Mouse (Mus musculus) midbrain, embryonic 14.5 days (tissue): ENCODE measurements at regions not wholly inside any gene's neighbourhood (a gene's known extent, or its start where the extent isn't known, plus 50 kb on each side); places are given as distances from the start of the nearest gene placed in this dataset.

Experiments used
- ATAC-seq: fragments of 200-750 bp; cut with Nextera tagmentation; 2 replicates; pipeline ENCODE4 v1.8.0; 2017; ENCODE audit warnings: moderate number of reproducible peaks, moderate library complexity; ENCODE audit not compliant: low FRiP score, low TSS enrichment
- DNase-seq: peaks from one replicate; pipeline ENCODE4 v3.0.0-alpha.2; 2015
- H3K27ac ChIP-seq: fragments of 300-500 bp; sonication (generic); replicated peaks from 2 replicates; pipeline ENCODE4 v1.5.1; 2014; ENCODE audit warnings: mild to moderate bottlenecking, low read depth, low read length, moderate library complexity
- H3K27me3 ChIP-seq: fragments of 300-500 bp; sonication (generic); 2 replicates; pipeline ENCODE4 v1.6.1; 2014; ENCODE audit warnings: low read length, control low read depth, mixed read lengths; ENCODE audit not compliant: control insufficient read depth, insufficient read depth
- H3K36me3 ChIP-seq: fragments of 300-500 bp; sonication (generic); 2 replicates; pipeline ENCODE4 v1.6.1; 2014; ENCODE audit warnings: low read length, control low read depth; ENCODE audit not compliant: control insufficient read depth, insufficient read depth
- H3K4me1 ChIP-seq: fragments of 300-500 bp; sonication (generic); 2 replicates; pipeline ENCODE4 v1.6.1; 2014; ENCODE audit warnings: mild to moderate bottlenecking, antibody characterized with exemption, low read length, control low read depth; ENCODE audit not compliant: control insufficient read depth, insufficient read depth
- H3K4me2 ChIP-seq: fragments of 300-500 bp; sonication (generic); 2 replicates; pipeline ENCODE4 v1.6.1; 2014; ENCODE audit warnings: mild to moderate bottlenecking, low read length, moderate library complexity
- H3K4me3 ChIP-seq: fragments of 300-500 bp; sonication (generic); replicated peaks from 2 replicates; pipeline ENCODE4 v1.5.1; 2014; ENCODE audit warnings: low read depth, low read length
- H3K9ac ChIP-seq: fragments of 300-500 bp; sonication (generic); replicated peaks from 2 replicates; pipeline ENCODE4 v1.6.1; 2014; ENCODE audit warnings: mild to moderate bottlenecking, low read length, moderate library complexity
- H3K9me3 ChIP-seq: fragments of 300-500 bp; sonication (generic); 2 replicates; pipeline ENCODE4 v1.6.1; 2016; ENCODE audit warnings: low read length, control low read depth, mixed read lengths; ENCODE audit not compliant: control insufficient read depth
- WGBS: fragments of 180-500 bp; shearing (Covaris S2); extraction: QIAGEN DNeasy Blood & Tissue Kit; methylation state at CpG from one replicate; pipeline ENCODE4 v1.1.7; 2014; 5-methylcytosine and 5-hydroxymethylcytosine counted together

DNA sequence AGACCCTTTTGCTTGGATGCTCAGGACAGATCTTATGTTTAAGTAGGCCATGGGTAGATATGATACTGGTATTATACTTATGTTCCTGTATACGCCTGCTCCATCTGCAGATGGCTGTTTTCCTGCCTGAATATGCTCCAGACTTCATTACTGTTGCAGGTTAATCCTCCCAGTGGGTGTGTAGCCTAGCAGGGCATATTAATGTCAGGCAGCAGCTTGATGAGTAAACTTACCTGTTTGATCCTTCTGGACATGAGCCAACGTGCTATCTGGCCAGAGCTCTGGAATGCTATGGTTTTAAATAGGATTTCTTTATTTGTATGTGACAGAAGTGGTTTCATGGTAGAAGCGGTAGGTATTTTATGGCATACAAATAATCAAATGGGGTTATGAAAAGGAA is 60.8 kb upstream of the Fam84a start:
- H3K36me3 ChIP-seq: no peaks in the 10 kb centered on the region
- H3K9me3 ChIP-seq: no peaks in the 10 kb centered on the region
- no peak overlapping the region for H3K9ac ChIP-seq
- no peak overlapping the region for H3K27ac ChIP-seq
- H3K4me3 ChIP-seq: no peak overlapping the region
- no peaks in the 10 kb centered on the region for H3K27me3 ChIP-seq
- WGBS: 60% methylated on average over 3 of the region's 3 CpGs
- ATAC-seq (no peak), DNase-seq (peak; percentile 8)
- H3K4me2 ChIP-seq: no peak overlapping the region
- no peaks in the 10 kb centered on the region for H3K4me1 ChIP-seq

DNA sequence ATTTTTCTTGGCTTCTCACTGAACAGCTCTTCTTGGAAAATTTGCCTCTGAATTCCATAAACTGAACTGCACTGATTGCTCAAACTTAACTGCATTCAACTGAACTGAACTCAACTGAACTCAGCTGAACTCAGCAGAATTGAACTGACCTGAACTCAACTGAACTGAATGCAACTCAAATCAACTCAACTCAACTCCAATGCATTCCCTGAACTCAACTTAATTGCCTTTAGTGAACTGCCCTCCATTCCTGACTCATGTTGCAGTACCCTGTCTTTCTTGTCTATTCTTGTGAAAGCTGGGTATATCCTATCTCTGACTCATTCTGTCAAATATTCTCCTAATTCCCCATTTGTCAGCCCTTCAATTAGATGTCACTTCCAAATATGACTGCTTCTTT is 58.0 kb upstream of the Fam84a start:
- no peak overlapping the region for H3K4me3 ChIP-seq
- DNase-seq (no peak), ATAC-seq (no peak)
- no peaks in the 10 kb centered on the region for H3K36me3 ChIP-seq
- no peak overlapping the region for H3K27ac ChIP-seq
- H3K9me3 ChIP-seq: no peaks in the 10 kb centered on the region
- no peak overlapping the region for H3K4me2 ChIP-seq
- no peaks in the 10 kb centered on the region for H3K27me3 ChIP-seq
- no peaks in the 10 kb centered on the region for H3K4me1 ChIP-seq
- H3K9ac ChIP-seq: no peak overlapping the region

DNA sequence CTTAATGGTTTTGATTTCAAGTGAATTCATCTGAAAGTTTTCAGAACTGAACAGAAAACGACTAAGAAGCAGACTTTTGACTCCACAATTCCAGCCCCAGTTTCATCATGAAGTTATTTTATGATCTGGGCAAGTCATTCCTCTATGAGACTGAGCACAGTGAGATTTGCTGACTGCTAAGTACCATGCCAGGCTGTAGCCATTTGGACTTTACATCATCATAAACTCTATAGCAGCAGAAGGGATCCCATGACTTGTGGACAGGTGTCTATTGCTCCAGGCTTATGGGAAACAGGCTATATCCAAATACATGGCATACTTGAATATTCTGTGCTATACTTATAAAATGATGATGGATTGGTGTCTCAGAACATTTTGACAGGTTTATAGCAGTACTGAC is 55.4 kb upstream of the Fam84a start:
- no peak overlapping the region for H3K27ac ChIP-seq
- H3K4me1 ChIP-seq: no peaks in the 10 kb centered on the region
- no peaks in the 10 kb centered on the region for H3K9me3 ChIP-seq
- H3K4me2 ChIP-seq: no peak overlapping the region
- H3K4me3 ChIP-seq: no peak overlapping the region
- H3K36me3 ChIP-seq: no peaks in the 10 kb centered on the region
- no peak for ATAC-seq
- WGBS: 67% methylated on average over 1 of the region's 1 CpGs
- H3K9ac ChIP-seq: no peak overlapping the region
- no peak for DNase-seq
- no peaks in the 10 kb centered on the region for H3K27me3 ChIP-seq

DNA sequence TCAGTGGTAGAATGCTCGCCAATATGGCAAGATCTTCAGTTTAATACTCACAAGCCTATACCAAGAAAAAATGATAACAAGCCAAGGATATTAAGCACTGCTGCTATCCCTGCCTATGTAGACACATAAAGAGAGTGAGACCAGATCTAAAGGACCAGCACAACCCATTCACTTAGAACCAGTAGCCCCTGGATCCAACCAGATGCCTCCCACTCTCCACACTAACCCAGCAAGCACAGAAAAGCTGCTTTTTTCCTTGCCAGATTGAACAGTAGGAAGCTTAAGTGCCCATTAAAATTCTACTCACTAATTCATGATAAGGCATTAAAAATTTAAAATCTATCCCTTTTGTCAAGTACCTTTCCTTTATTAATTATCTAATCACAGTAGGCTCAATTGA is 52.6 kb upstream of the Fam84a start:
- peak; percentile 11 for DNase-seq
- WGBS: 89% methylated on average over 1 of the region's 1 CpGs
- Histone ChIP-seq H3K9ac (no peak overlapping the region), H3K36me3 (no peaks in the 10 kb centered on the region), H3K27ac (no peak overlapping the region), H3K9me3 (no peaks in the 10 kb centered on the region), H3K4me1 (no peaks in the 10 kb centered on the region), H3K4me3 (no peak overlapping the region), H3K4me2 (no peak overlapping the region), H3K27me3 (no peaks in the 10 kb centered on the region)
- ATAC-seq: no peak
